Mouse (Mus musculus): ENCODE data around the gene Gm45716. TPM values are rescaled to one million over a fixed set of nuclear protein-coding genes. Genes with fewer than 3 reads are reported as not detected.

Gm45716 gene
- polyA plus RNA-seq, 2 experiments = 0.95 to 2.8 TPM

- Histone ChIP-seq H3K36me3 (replicated peaks; ENCODE audit: control insufficient read depth, insufficient read depth, low read depth) (no peaks in the 10 kb centered on the region), H3K9me3 (ENCODE audit: control insufficient read depth, low read length) (no peaks in the 10 kb centered on the region), H3K9ac (replicated peaks) (no peak overlapping the region), H3K27ac (no peak overlapping the region), H3K4me2 (ENCODE audit: low read depth) (no peak overlapping the region), H3K4me3 (ENCODE audit: insufficient read depth in 1 of 2, low read depth in 2 of 2, low read length in 2 of 2) (no peak overlapping the region), H3K27me3 (ENCODE audit: control insufficient read depth, insufficient read depth, low read length) (no peaks in the 10 kb centered on the region), H3K4me1 (replicated peaks; ENCODE audit: control insufficient read depth in 2 of 2, insufficient read depth in 2 of 2, low read length in 1 of 2) (peaks cover 0 to 9% of the 10 kb centered on the region in 2 experiments; a peak in 3 of 4 replicates)
- TF ChIP-seq CTCF (IDR thresholded peaks at IDR 0.05; ENCODE audit: low read depth) (no peak), EP300 (IDR thresholded peaks at IDR 0.05; ENCODE audit: low read depth) (no peak)
- 48% methylated on average over 4 of the region's 4 CpGs for WGBS (ENCODE audit: insufficient replicate concordance)
- DNase-seq (ENCODE audit: low read depth in 3 of 3, low spot score in 3 of 3) (peak in 1 of 3 experiments; percentile 30), ATAC-seq (ENCODE audit: insufficient read depth) (0 out of 2 replicates have a peak, but pooled peaks have one; percentile 27)
Observed at GRCm38 (mm10) chr11:90259071-90259470, 71.6 kb downstream of the Gm45716 start.

- H3K27me3 ChIP-seq (ENCODE audit: control insufficient read depth, insufficient read depth, low read length) = no peaks in the 10 kb centered on the region
- peaks cover 0 to 9% of the 10 kb centered on the region in 2 experiments; a peak in 3 of 4 replicates for H3K4me1 ChIP-seq (replicated peaks; ENCODE audit: control insufficient read depth in 2 of 2, insufficient read depth in 2 of 2, low read length in 1 of 2)
- no peak overlapping the region for H3K4me2 ChIP-seq (ENCODE audit: low read depth)
- no peaks in the 10 kb centered on the region for H3K36me3 ChIP-seq (replicated peaks; ENCODE audit: control insufficient read depth, insufficient read depth, low read depth)
- no peaks in the 10 kb centered on the region for H3K9me3 ChIP-seq (ENCODE audit: control insufficient read depth, low read length)
- ATAC-seq (ENCODE audit: insufficient read depth) = no peak
- no peak for DNase-seq (ENCODE audit: low read depth in 3 of 3, low spot score in 3 of 3)
- H3K27ac ChIP-seq = no peak overlapping the region
- no peak overlapping the region for H3K9ac ChIP-seq (replicated peaks)
- no peak overlapping the region for H3K4me3 ChIP-seq (ENCODE audit: insufficient read depth in 1 of 2, low read depth in 2 of 2, low read length in 2 of 2)
- WGBS (ENCODE audit: insufficient replicate concordance) = 37% methylated on average over 9 of the region's 9 CpGs
- TF ChIP-seq CTCF (IDR thresholded peaks at IDR 0.05; ENCODE audit: low read depth) (no peak), EP300 (IDR thresholded peaks at IDR 0.05; ENCODE audit: low read depth) (no peak)
Observed at GRCm38 (mm10) chr11:90259826-90260225, 72.3 kb downstream of the Gm45716 start.

DNA sequence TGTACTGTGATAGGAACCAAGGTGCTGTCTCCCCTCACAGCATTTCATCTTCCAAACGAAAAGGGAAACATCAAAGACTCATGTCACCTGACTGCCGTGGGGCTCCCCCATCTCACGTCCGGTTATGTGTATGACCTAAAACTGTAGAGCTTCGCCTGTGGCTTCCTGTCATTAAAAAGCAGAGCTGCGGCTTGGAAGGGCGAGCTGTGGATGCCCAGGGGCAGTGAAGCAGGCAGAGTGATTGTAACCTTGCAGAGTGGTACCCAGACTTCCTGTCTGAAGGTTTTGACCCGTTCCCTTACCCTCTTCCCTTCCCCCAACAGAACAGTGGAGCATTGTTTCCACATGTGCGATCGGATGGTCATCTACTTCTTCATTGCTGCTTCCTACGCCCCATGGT, 76.7 kb downstream of the Gm45716 start:
- H3K4me2 ChIP-seq (ENCODE audit: low read depth) = no peak overlapping the region
- WGBS (ENCODE audit: insufficient replicate concordance) = 67% methylated on average over 11 of the region's 11 CpGs
- no peak for DNase-seq (ENCODE audit: low read depth in 3 of 3, low spot score in 3 of 3)
- no peaks in the 10 kb centered on the region for H3K36me3 ChIP-seq (replicated peaks; ENCODE audit: control insufficient read depth, insufficient read depth, low read depth)
- H3K27ac ChIP-seq = no peak overlapping the region
- peaks cover 0 to 4% of the 10 kb centered on the region in 2 experiments; a peak in 2 of 4 replicates for H3K4me1 ChIP-seq (replicated peaks; ENCODE audit: control insufficient read depth in 2 of 2, insufficient read depth in 2 of 2, low read length in 1 of 2)
- TF ChIP-seq EP300 (IDR thresholded peaks at IDR 0.05; ENCODE audit: low read depth) (no peak), CTCF (IDR thresholded peaks at IDR 0.05; ENCODE audit: low read depth) (no peak)
- H3K9me3 ChIP-seq (ENCODE audit: control insufficient read depth, low read length) = no peaks in the 10 kb centered on the region
- no peak overlapping the region for H3K4me3 ChIP-seq (ENCODE audit: insufficient read depth in 1 of 2, low read depth in 2 of 2, low read length in 2 of 2)
- no peak overlapping the region for H3K9ac ChIP-seq (replicated peaks)
- ATAC-seq (ENCODE audit: insufficient read depth) = no peak
- no peaks in the 10 kb centered on the region for H3K27me3 ChIP-seq (ENCODE audit: control insufficient read depth, insufficient read depth, low read length)

DNA sequence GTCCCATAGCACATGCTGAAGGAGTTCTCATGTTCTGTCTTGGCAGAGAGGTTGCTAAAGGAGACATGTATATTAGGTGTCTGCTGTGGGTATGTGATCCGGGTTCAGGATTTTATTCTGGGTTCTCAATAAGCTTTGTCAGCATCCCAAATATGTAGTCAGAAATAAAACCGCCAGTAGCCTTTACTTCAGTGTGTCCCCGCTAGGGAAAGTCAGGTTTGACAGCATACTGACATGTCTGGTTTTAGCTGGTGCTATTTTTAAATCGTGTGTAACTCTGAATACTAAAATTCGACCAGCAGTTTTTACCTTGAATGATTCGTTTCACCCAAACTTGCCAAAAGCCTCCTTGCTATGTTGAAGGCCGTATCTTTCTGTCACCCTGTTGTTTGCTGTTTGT, 78.1 kb downstream of the Gm45716 start:
- H3K4me3 ChIP-seq (ENCODE audit: insufficient read depth in 1 of 2, low read depth in 2 of 2, low read length in 2 of 2) = no peak overlapping the region
- ATAC-seq (ENCODE audit: insufficient read depth) (no peak), DNase-seq (ENCODE audit: low read depth in 3 of 3, low spot score in 3 of 3) (no peak)
- H3K9ac ChIP-seq (replicated peaks) = no peak overlapping the region
- H3K27me3 ChIP-seq (ENCODE audit: control insufficient read depth, insufficient read depth, low read length) = no peaks in the 10 kb centered on the region
- no peaks in the 10 kb centered on the region for H3K4me1 ChIP-seq (replicated peaks; ENCODE audit: control insufficient read depth in 2 of 2, insufficient read depth in 2 of 2, low read length in 1 of 2)
- 67% methylated on average over 7 of the region's 7 CpGs for WGBS (ENCODE audit: insufficient replicate concordance)
- no peaks in the 10 kb centered on the region for H3K36me3 ChIP-seq (replicated peaks; ENCODE audit: control insufficient read depth, insufficient read depth, low read depth)
- no peaks in the 10 kb centered on the region for H3K9me3 ChIP-seq (ENCODE audit: control insufficient read depth, low read length)
- H3K27ac ChIP-seq = no peak overlapping the region
- H3K4me2 ChIP-seq (ENCODE audit: low read depth) = no peak overlapping the region
- no peak for TF ChIP-seq CTCF (IDR thresholded peaks at IDR 0.05; ENCODE audit: low read depth)
- TF ChIP-seq EP300 (IDR thresholded peaks at IDR 0.05; ENCODE audit: low read depth) = no peak

GRCm38 (mm10) chr11:90268934-90269333, 81.5 kb downstream of the Gm45716 start:
- DNase-seq (ENCODE audit: low read depth in 3 of 3, low spot score in 3 of 3) = no peak

More at GRCm38 (mm10) chr11:90268934-90269333, 81.5 kb downstream of the Gm45716 start:
- no peak for TF ChIP-seq EP300 (IDR thresholded peaks at IDR 0.05; ENCODE audit: low read depth)
- TF ChIP-seq CTCF (IDR thresholded peaks at IDR 0.05; ENCODE audit: low read depth) = no peak
- H3K36me3 ChIP-seq (replicated peaks; ENCODE audit: control insufficient read depth, insufficient read depth, low read depth) = no peaks in the 10 kb centered on the region
- no peak overlapping the region for H3K4me2 ChIP-seq (ENCODE audit: low read depth)
- H3K27ac ChIP-seq = no peak overlapping the region
- no peaks in the 10 kb centered on the region for H3K9me3 ChIP-seq (ENCODE audit: control insufficient read depth, low read length)
- ATAC-seq (ENCODE audit: insufficient read depth) = no peak
- H3K4me1 ChIP-seq (replicated peaks; ENCODE audit: control insufficient read depth in 2 of 2, insufficient read depth in 2 of 2, low read length in 1 of 2) = no peaks in the 10 kb centered on the region
- H3K9ac ChIP-seq (replicated peaks) = no peak overlapping the region
- H3K27me3 ChIP-seq (ENCODE audit: control insufficient read depth, insufficient read depth, low read length) = no peaks in the 10 kb centered on the region
- WGBS (ENCODE audit: insufficient replicate concordance) = 70% methylated on average over 5 of the region's 5 CpGs
- no peak overlapping the region for H3K4me3 ChIP-seq (ENCODE audit: insufficient read depth in 1 of 2, low read depth in 2 of 2, low read length in 2 of 2)

Data from liver, embryonic 14.5 days (tissue).